Mouse (Mus musculus): ENCODE data around the gene Tmprss11c. TPM values are rescaled to one million over a fixed set of nuclear protein-coding genes. Genes with fewer than 3 reads are reported as not detected.

The Tmprss11c gene
- polyA plus RNA-seq, 1 experiment from 2014 or later = not detected

GRCm38 (mm10) chr5:86197801-86198200 is 91.3 kb downstream of the Tmprss11c start, which contains the start of gene Gnrhr:
TSS of gene Gnrhr (minus strand) at chr5:86197901.
- Histone ChIP-seq H3K27me3 (ENCODE audit: control insufficient read depth, insufficient read depth, low read length) (no peaks in the 10 kb centered on the region), H3K27ac (replicated peaks; ENCODE audit: low read depth, low read length) (no peak within 1 kb of the TSS), H3K9ac (ENCODE audit: low read length) (no peak within 1 kb of the TSS), H3K9me3 (ENCODE audit: control insufficient read depth, low read length) (no peaks in the 10 kb centered on the region), H3K4me2 (ENCODE audit: low read depth, severe bottlenecking) (no peak within 1 kb of the TSS), H3K4me3 (ENCODE audit: low read depth, low read length) (no peak within 1 kb of the TSS), H3K36me3 (ENCODE audit: control insufficient read depth, insufficient read depth, low read length) (no peaks in the 10 kb centered on the region), H3K4me1 (ENCODE audit: control insufficient read depth, insufficient read depth, low read length) (no peaks in the 10 kb centered on the region)
- 91% methylated on average over 10 of the region's 10 CpGs for WGBS
- ATAC-seq (ENCODE audit: insufficient number of reproducible peaks, low FRiP score, low TSS enrichment, low read depth) = no peak
- no peak for DNase-seq (ENCODE audit: low spot score)

DNA sequence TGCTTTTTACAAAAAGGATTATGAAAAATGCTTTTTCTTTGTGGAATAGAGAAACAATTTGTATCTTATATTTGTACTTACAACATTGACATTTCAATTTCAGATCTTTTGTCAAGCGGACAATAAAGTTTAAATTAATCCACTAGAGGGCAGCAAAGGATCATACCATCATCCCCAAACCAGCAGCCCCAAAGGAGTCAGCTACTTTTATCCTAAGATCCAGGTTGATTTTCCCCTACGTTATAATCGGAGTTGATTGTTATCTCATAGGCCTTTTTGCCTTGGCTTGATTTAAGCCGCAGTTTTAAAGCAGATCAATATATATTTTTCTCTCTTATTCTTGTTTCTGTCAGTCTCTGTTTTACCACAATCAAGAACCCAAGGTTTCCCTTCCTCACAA is 97.8 kb downstream of the Tmprss11c start:
- WGBS = 23% methylated on average over 4 of the region's 4 CpGs
- Histone ChIP-seq H3K9me3 (ENCODE audit: control insufficient read depth, low read length) (no peaks in the 10 kb centered on the region), H3K4me1 (ENCODE audit: control insufficient read depth, insufficient read depth, low read length) (no peaks in the 10 kb centered on the region), H3K9ac (ENCODE audit: low read length) (no peak overlapping the region), H3K36me3 (ENCODE audit: control insufficient read depth, insufficient read depth, low read length) (no peaks in the 10 kb centered on the region), H3K27me3 (ENCODE audit: control insufficient read depth, insufficient read depth, low read length) (no peaks in the 10 kb centered on the region), H3K4me3 (ENCODE audit: low read depth, low read length) (no peak overlapping the region), H3K27ac (replicated peaks; ENCODE audit: low read depth, low read length) (no peak overlapping the region), H3K4me2 (ENCODE audit: low read depth, severe bottlenecking) (no peak overlapping the region)
- ATAC-seq (ENCODE audit: insufficient number of reproducible peaks, low FRiP score, low TSS enrichment, low read depth) = no peak
- no peak for DNase-seq (ENCODE audit: low spot score)

- WGBS = 24% methylated on average over 5 of the region's 5 CpGs
- Histone ChIP-seq H3K27ac (replicated peaks; ENCODE audit: low read depth, low read length) (no peak overlapping the region), H3K9ac (ENCODE audit: low read length) (no peak overlapping the region), H3K4me3 (ENCODE audit: low read depth, low read length) (no peak overlapping the region), H3K4me1 (ENCODE audit: control insufficient read depth, insufficient read depth, low read length) (no peaks in the 10 kb centered on the region), H3K27me3 (ENCODE audit: control insufficient read depth, insufficient read depth, low read length) (no peaks in the 10 kb centered on the region), H3K36me3 (ENCODE audit: control insufficient read depth, insufficient read depth, low read length) (no peaks in the 10 kb centered on the region), H3K9me3 (ENCODE audit: control insufficient read depth, low read length) (no peaks in the 10 kb centered on the region), H3K4me2 (ENCODE audit: low read depth, severe bottlenecking) (no peak overlapping the region)
- ATAC-seq (ENCODE audit: insufficient number of reproducible peaks, low FRiP score, low TSS enrichment, low read depth) = no peak
- no peak for DNase-seq (ENCODE audit: low spot score)
These were observed 98.3 kb downstream of the Tmprss11c start for GRCm38 (mm10) chr5:86190770-86191169.

- DNase-seq (ENCODE audit: low spot score) (no peak), ATAC-seq (ENCODE audit: insufficient number of reproducible peaks, low FRiP score, low TSS enrichment, low read depth) (no peak)
- Histone ChIP-seq H3K4me1 (ENCODE audit: control insufficient read depth, insufficient read depth, low read length) (no peaks in the 10 kb centered on the region), H3K27me3 (ENCODE audit: control insufficient read depth, insufficient read depth, low read length) (no peaks in the 10 kb centered on the region), H3K27ac (replicated peaks; ENCODE audit: low read depth, low read length) (no peak overlapping the region), H3K9ac (ENCODE audit: low read length) (no peak overlapping the region), H3K9me3 (ENCODE audit: control insufficient read depth, low read length) (no peaks in the 10 kb centered on the region), H3K36me3 (ENCODE audit: control insufficient read depth, insufficient read depth, low read length) (no peaks in the 10 kb centered on the region), H3K4me2 (ENCODE audit: low read depth, severe bottlenecking) (no peak overlapping the region), H3K4me3 (ENCODE audit: low read depth, low read length) (no peak overlapping the region)
- WGBS = 50% methylated on average over 15 of the region's 15 CpGs
These were observed 98.8 kb downstream of the Tmprss11c start for GRCm38 (mm10) chr5:86190290-86190689.

DNA sequence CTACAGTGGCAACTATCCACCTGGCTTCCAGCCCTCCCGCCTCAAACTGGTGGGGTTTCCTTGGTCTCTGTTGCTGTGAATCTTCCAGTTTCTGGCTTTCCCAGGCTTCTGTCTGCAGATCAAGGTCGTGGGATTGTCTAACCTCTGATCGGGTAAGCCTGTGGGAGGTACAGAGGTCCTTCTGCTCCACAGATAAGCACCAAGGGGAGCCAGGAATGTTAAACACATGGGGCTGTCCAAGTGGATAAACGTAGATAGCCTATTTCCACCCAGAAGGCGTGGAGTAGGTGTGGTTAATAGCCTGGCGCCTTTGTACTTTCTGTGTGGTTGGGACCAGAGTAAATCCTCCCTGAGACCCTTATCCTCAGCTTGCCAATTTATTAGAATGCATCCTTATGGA is 101.7 kb downstream of the Tmprss11c start:
- ATAC-seq (ENCODE audit: insufficient number of reproducible peaks, low FRiP score, low TSS enrichment, low read depth) (no peak), DNase-seq (ENCODE audit: low spot score) (no peak)
- no peaks in the 10 kb centered on the region for H3K9me3 ChIP-seq (ENCODE audit: control insufficient read depth, low read length)
- 82% methylated on average over 6 of the region's 6 CpGs for WGBS
- H3K36me3 ChIP-seq (ENCODE audit: control insufficient read depth, insufficient read depth, low read length) = no peaks in the 10 kb centered on the region
- no peak overlapping the region for H3K27ac ChIP-seq (replicated peaks; ENCODE audit: low read depth, low read length)
- H3K9ac ChIP-seq (ENCODE audit: low read length) = no peak overlapping the region
- H3K4me3 ChIP-seq (ENCODE audit: low read depth, low read length) = no peak overlapping the region
- H3K4me2 ChIP-seq (ENCODE audit: low read depth, severe bottlenecking) = no peak overlapping the region
- H3K27me3 ChIP-seq (ENCODE audit: control insufficient read depth, insufficient read depth, low read length) = no peaks in the 10 kb centered on the region
- no peaks in the 10 kb centered on the region for H3K4me1 ChIP-seq (ENCODE audit: control insufficient read depth, insufficient read depth, low read length)

Other genes with a start within 250 kb of the Tmprss11c start
- 39.7 and 41.7 TPM in 2 replicates for gene Cenpc1, start 223.7 kb downstream of the Tmprss11c start, polyA plus RNA-seq (2014; fragmentation: Nextera tagmentation; extraction: Ambion mirVana)
- gene Stap1, start 217.6 kb downstream of the Tmprss11c start, polyA plus RNA-seq (2014; fragmentation: Nextera tagmentation; extraction: Ambion mirVana) = 0.10 and 0.12 TPM in 2 replicates
- gene Uba6, start 116.5 kb downstream of the Tmprss11c start, polyA plus RNA-seq (2014; fragmentation: Nextera tagmentation; extraction: Ambion mirVana) = 21.6 and 24.6 TPM in 2 replicates
- gene Gnrhr, start 91.4 kb downstream of the Tmprss11c start, polyA plus RNA-seq (2014; fragmentation: Nextera tagmentation; extraction: Ambion mirVana) = not detected in 2 replicates
- gene Tmprss11d, start 84.1 kb upstream of the Tmprss11c start, polyA plus RNA-seq (2014; fragmentation: Nextera tagmentation; extraction: Ambion mirVana) = 0.15 TPM in 1 of 2 replicates, not detected in the other
- gene Tmprss11a, start 179.7 kb upstream of the Tmprss11c start, polyA plus RNA-seq (2014; fragmentation: Nextera tagmentation; extraction: Ambion mirVana) = not detected in 2 replicates
- not detected in 2 replicates for gene Tmprss11g, start 229.3 kb upstream of the Tmprss11c start, polyA plus RNA-seq (2014; fragmentation: Nextera tagmentation; extraction: Ambion mirVana)